Mouse (Mus musculus) hindbrain, embryonic 10.5 days (tissue): ENCODE results near the gene Sgpp1. TPM values are rescaled to one million over a fixed set of nuclear protein-coding genes. Genes with fewer than 3 reads are reported as not detected.

Experiments
- DNase-seq: peaks from one replicate; pipeline ENCODE4 v3.0.0-alpha.2; 2017; ENCODE audit warnings: low spot score
- H3K27ac ChIP-seq: fragments of 300-500 bp; sonication (generic); 2 replicates; pipeline ENCODE4 v1.5.1; 2016; ENCODE audit warnings: mild to moderate bottlenecking, moderate library complexity
- H3K27me3 ChIP-seq: fragments of 300-500 bp; sonication (generic); 2 replicates; pipeline ENCODE4 v1.6.1; 2016; ENCODE audit warnings: mild to moderate bottlenecking; ENCODE audit not compliant: poor library complexity, insufficient read depth, severe bottlenecking
- H3K36me3 ChIP-seq: fragments of 300-500 bp; sonication (generic); 2 replicates; pipeline ENCODE4 v1.6.1; 2016; ENCODE audit warnings: mild to moderate bottlenecking, moderate library complexity
- H3K4me1 ChIP-seq: fragments of 300-500 bp; sonication (generic); replicated peaks from 2 replicates; pipeline ENCODE4 v1.6.1; 2016; ENCODE audit warnings: mild to moderate bottlenecking
- H3K4me3 ChIP-seq: fragments of 300-500 bp; sonication (generic); 2 replicates; pipeline ENCODE4 v1.5.1; 2016; ENCODE audit warnings: mild to moderate bottlenecking, moderate library complexity
- H3K9me3 ChIP-seq: fragments of 300-500 bp; sonication (generic); 2 replicates; pipeline ENCODE4 v1.6.1; 2016; ENCODE audit warnings: mild to moderate bottlenecking, moderate library complexity
- WGBS: fragments of 180-500 bp; shearing (Covaris S2); methylation state at CpG from one replicate; pipeline ENCODE4 v1.1.7; 2016; 5-methylcytosine and 5-hydroxymethylcytosine counted together
- polyA plus RNA-seq: library from polyadenylated mRNA; unstranded; fragments of >200 nt; fragmentation: Nextera tagmentation; extraction: Ambion mirVana; gene quantifications from 2 replicates; pipeline ENCODE4 v1.2.1, GENCODE M21; 2016

Gene Sgpp1
- polyA plus RNA-seq, 1 experiment from 2014 or later: 5.5 TPM

GRCm38 (mm10) chr12:75745697-75746290 lies 10.3 kb upstream of the Sgpp1 start:
- DNase-seq: no peak
- no peak overlapping the region for H3K27ac ChIP-seq
- 81% methylated on average over 14 of the region's 14 CpGs for WGBS

GRCm38 (mm10) chr12:75742101-75742500 lies 6.6 kb upstream of the Sgpp1 start:
- H3K27me3 ChIP-seq: peaks cover 9% of the 10 kb centered on the region
- H3K27ac ChIP-seq: no peak overlapping the region
- no peaks in the 10 kb centered on the region for H3K9me3 ChIP-seq
- H3K4me3 ChIP-seq: no peak overlapping the region
- no peak for DNase-seq
- WGBS: 87% methylated on average over 5 of the region's 5 CpGs
- no peaks in the 10 kb centered on the region for H3K36me3 ChIP-seq
- H3K4me1 ChIP-seq: no peaks in the 10 kb centered on the region; the same call in 1 of the 2 replicates

More at GRCm38 (mm10) chr12:75745697-75746290, 10.3 kb upstream of the Sgpp1 start:
- Histone ChIP-seq H3K9me3 (no peaks in the 10 kb centered on the region), H3K4me3 (no peak overlapping the region), H3K36me3 (no peaks in the 10 kb centered on the region), H3K27me3 (no peaks in the 10 kb centered on the region), H3K4me1 (no peaks in the 10 kb centered on the region)

GRCm38 (mm10) chr12:75741273-75741672 lies 5.7 kb upstream of the Sgpp1 start:
- WGBS: 82% methylated on average over 2 of the region's 2 CpGs
- Histone ChIP-seq H3K4me1 (no peaks in the 10 kb centered on the region; the same call in 1 of the 2 replicates), H3K27me3 (peaks cover 18% of the 10 kb centered on the region), H3K4me3 (no peak overlapping the region), H3K9me3 (no peaks in the 10 kb centered on the region), H3K36me3 (no peaks in the 10 kb centered on the region), H3K27ac (no peak overlapping the region)
- DNase-seq: no peak

- 90% methylated on average over 1 of the region's 1 CpGs for WGBS
- H3K27me3 ChIP-seq: peaks cover 19% of the 10 kb centered on the region
- no peak overlapping the region for H3K4me3 ChIP-seq
- no peaks in the 10 kb centered on the region for H3K9me3 ChIP-seq
- H3K36me3 ChIP-seq: no peaks in the 10 kb centered on the region
- H3K4me1 ChIP-seq: no peaks in the 10 kb centered on the region; the same call in 1 of the 2 replicates
- no peak for DNase-seq
- no peak overlapping the region for H3K27ac ChIP-seq
Observed at GRCm38 (mm10) chr12:75740451-75740850, 4.9 kb upstream of the Sgpp1 start.

- no peak overlapping the region for H3K27ac ChIP-seq
- DNase-seq: no peak
- H3K27me3 ChIP-seq: peaks cover 25% of the 10 kb centered on the region
- peaks cover 6% of the 10 kb centered on the region for H3K4me1 ChIP-seq
- no peaks in the 10 kb centered on the region for H3K36me3 ChIP-seq
- no peak overlapping the region for H3K4me3 ChIP-seq
- 65% methylated on average over 2 of the region's 2 CpGs for WGBS
- H3K9me3 ChIP-seq: no peaks in the 10 kb centered on the region
Observed at GRCm38 (mm10) chr12:75739611-75740010, 4.1 kb upstream of the Sgpp1 start.

- Histone ChIP-seq H3K27me3 (peaks cover 42% of the 10 kb centered on the region), H3K4me1 (peaks cover 22% of the 10 kb centered on the region), H3K36me3 (no peaks in the 10 kb centered on the region), H3K27ac (no peak overlapping the region), H3K9me3 (no peaks in the 10 kb centered on the region), H3K4me3 (no peak overlapping the region)
- DNase-seq: no peak
- WGBS: 83% methylated on average over 4 of the region's 4 CpGs
Observed at GRCm38 (mm10) chr12:75736296-75736695, 767 bp upstream of the Sgpp1 start.

- peak overlapping the region; percentile 91 for H3K27ac ChIP-seq
- WGBS: 3% methylated on average over 17 of the region's 17 CpGs
Observed at GRCm38 (mm10) chr12:75734891-75735245, 661 bp downstream of the Sgpp1 start.

GRCm38 (mm10) chr12:75734167-75734566 lies 1.4 kb downstream of the Sgpp1 start:
- no peak for DNase-seq
- Histone ChIP-seq H3K4me3 (peak overlapping the region; percentile 71), H3K27ac (no peak overlapping the region), H3K9me3 (no peaks in the 10 kb centered on the region), H3K27me3 (peaks cover 39% of the 10 kb centered on the region), H3K4me1 (peaks cover 22% of the 10 kb centered on the region), H3K36me3 (no peaks in the 10 kb centered on the region)
- 40% methylated on average over 10 of the region's 10 CpGs for WGBS

More at GRCm38 (mm10) chr12:75734891-75735245, 661 bp downstream of the Sgpp1 start:
- H3K27me3 ChIP-seq: peaks cover 42% of the 10 kb centered on the region
- peak overlapping the region; percentile 71 for H3K4me3 ChIP-seq
- H3K4me1 ChIP-seq: peaks cover 22% of the 10 kb centered on the region
- H3K9me3 ChIP-seq: no peaks in the 10 kb centered on the region
- no peaks in the 10 kb centered on the region for H3K36me3 ChIP-seq
- no peak for DNase-seq

- DNase-seq: no peak
- H3K9me3 ChIP-seq: no peaks in the 10 kb centered on the region
- 63% methylated on average over 7 of the region's 7 CpGs for WGBS
- peaks cover 22% of the 10 kb centered on the region for H3K4me1 ChIP-seq
- peaks cover 39% of the 10 kb centered on the region for H3K27me3 ChIP-seq
- peaks cover 5% of the 10 kb centered on the region for H3K36me3 ChIP-seq
- no peak overlapping the region for H3K27ac ChIP-seq
- peak overlapping the region; percentile 71; the same call in 1 of the 2 replicates for H3K4me3 ChIP-seq
Observed at GRCm38 (mm10) chr12:75733331-75734070, 2.0 kb downstream of the Sgpp1 start.

GRCm38 (mm10) chr12:75731927-75732443 lies 3.5 kb downstream of the Sgpp1 start:
- 59% methylated on average over 6 of the region's 6 CpGs for WGBS
- no peak overlapping the region for H3K4me3 ChIP-seq
- DNase-seq: no peak

GRCm38 (mm10) chr12:75731508-75731907 lies 4.0 kb downstream of the Sgpp1 start:
- DNase-seq: no peak
- Histone ChIP-seq H3K4me1 (peaks cover 22% of the 10 kb centered on the region), H3K4me3 (no peak overlapping the region), H3K27me3 (peaks cover 26% of the 10 kb centered on the region), H3K27ac (no peak overlapping the region), H3K36me3 (peaks cover 11% of the 10 kb centered on the region), H3K9me3 (no peaks in the 10 kb centered on the region)
- 94% methylated on average over 3 of the region's 3 CpGs for WGBS

More at GRCm38 (mm10) chr12:75731927-75732443, 3.5 kb downstream of the Sgpp1 start:
- peaks cover 22% of the 10 kb centered on the region for H3K4me1 ChIP-seq
- no peaks in the 10 kb centered on the region for H3K9me3 ChIP-seq
- H3K27ac ChIP-seq: no peak overlapping the region
- H3K36me3 ChIP-seq: peaks cover 11% of the 10 kb centered on the region
- H3K27me3 ChIP-seq: peaks cover 31% of the 10 kb centered on the region

- 84% methylated on average over 4 of the region's 4 CpGs for WGBS
- DNase-seq: no peak
- H3K36me3 ChIP-seq: peaks cover 11% of the 10 kb centered on the region
- H3K27ac ChIP-seq: no peak overlapping the region
- no peaks in the 10 kb centered on the region for H3K9me3 ChIP-seq
- H3K27me3 ChIP-seq: peaks cover 23% of the 10 kb centered on the region
- no peak overlapping the region for H3K4me3 ChIP-seq
- peaks cover 22% of the 10 kb centered on the region for H3K4me1 ChIP-seq
Observed at GRCm38 (mm10) chr12:75730458-75730857, 5.1 kb downstream of the Sgpp1 start.

- H3K4me3 ChIP-seq: no peak overlapping the region
- H3K4me1 ChIP-seq: peaks cover 18% of the 10 kb centered on the region
- peaks cover 11% of the 10 kb centered on the region for H3K36me3 ChIP-seq
- H3K27ac ChIP-seq: no peak overlapping the region
- no peak for DNase-seq
- H3K9me3 ChIP-seq: no peaks in the 10 kb centered on the region
- 81% methylated on average over 1 of the region's 1 CpGs for WGBS
- peaks cover 20% of the 10 kb centered on the region for H3K27me3 ChIP-seq
Observed at GRCm38 (mm10) chr12:75729876-75730275, 5.7 kb downstream of the Sgpp1 start.
